Mouse (Mus musculus): ENCODE results near the gene Gsta3.

GRCm38 (mm10) chr1:21231744-21232464 lies 8.5 kb upstream of the Gsta3 start:
- TF ChIP-seq CTCF (IDR thresholded peaks at IDR 0.05; ENCODE audit: borderline replicate concordance, insufficient read depth, low read length), result no peak
- no peak for TF ChIP-seq POLR2A (IDR thresholded peaks at IDR 0.05; ENCODE audit: low read depth, low read length)

Data from embryonic fibroblast, embryonic 13.5 days (primary cell).